Mouse (Mus musculus): Measurements from ENCODE around the gene Mettl6.

DNA sequence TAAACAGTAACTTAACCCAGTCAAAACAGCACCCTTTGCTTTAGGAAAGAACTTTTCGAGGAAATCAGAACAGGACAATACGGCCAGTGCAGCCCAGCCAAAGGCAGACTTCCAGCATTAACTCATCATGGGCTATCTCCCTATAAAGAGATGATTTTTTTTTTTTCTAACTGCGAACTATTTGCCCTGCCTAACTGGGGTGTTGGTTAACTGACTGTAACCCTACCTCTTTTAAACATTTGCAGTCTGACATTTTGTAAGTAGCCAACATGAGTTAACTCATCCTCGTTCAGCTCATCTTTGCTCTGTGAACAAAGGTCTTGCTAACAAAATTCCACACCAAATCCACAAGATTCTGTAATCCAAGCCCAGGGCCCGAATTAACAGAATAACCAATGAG, 60.4 kb downstream of the Mettl6 start:
- TF ChIP-seq POLR2A (IDR thresholded peaks at IDR 0.05; ENCODE audit: insufficient read length, low read depth) (no peak), TCF12 (IDR thresholded peaks at IDR 0.05; ENCODE audit: insufficient read depth, poor library complexity, severe bottlenecking) (no peak), SRF (IDR thresholded peaks at IDR 0.05; ENCODE audit: control insufficient read depth, insufficient read length, low read depth) (no peak), E2F4 (IDR thresholded peaks at IDR 0.05; ENCODE audit: insufficient read depth) (no peak), MYOD1 (IDR thresholded peaks at IDR 0.05; ENCODE audit: control insufficient read depth in 1 of 3, insufficient read length in 2 of 3, low read depth in 2 of 3) (no peak), POLR2AphosphoS2 (IDR thresholded peaks at IDR 0.05; ENCODE audit: insufficient read length, low read depth) (no peak), CEBPB (IDR thresholded peaks at IDR 0.05; ENCODE audit: insufficient read depth, poor library complexity, severe bottlenecking) (no peak), MYOG (IDR thresholded peaks at IDR 0.05; ENCODE audit: control insufficient read depth in 1 of 3, insufficient read depth in 1 of 3, insufficient read length in 2 of 3, low read depth in 2 of 3) (no peak), USF1 (IDR thresholded peaks at IDR 0.05; ENCODE audit: low read depth) (no peak)

Data from myocyte (in vitro differentiated cells).